Mouse (Mus musculus) heart, embryonic 14.5 days (tissue): ENCODE measurements at regions not wholly inside any gene's neighbourhood (a gene's known extent, or its start where the extent isn't known, plus 50 kb on each side); places are given as distances from the start of the nearest gene placed in this dataset.

Experiments used
- ATAC-seq: fragments of 200-750 bp; cut with Nextera tagmentation; 2 replicates; pipeline ENCODE4 v1.8.0; 2017; ENCODE audit warnings: low read depth, moderate TSS enrichment; ENCODE audit not compliant: insufficient number of reproducible peaks, insufficient read depth, low FRiP score
- H3K27ac ChIP-seq, 2 experiments: fragments of 200-500 bp in 1 of 2; fragments of 300-500 bp in 1 of 2; sonication (generic) in 1 of 2; replicated peaks in 1 of 2; 2 replicates each; pipeline ENCODE4 v1.5.1; 2012 to 2014; ENCODE audit warnings: low read depth in 2 of 2, low read length in 2 of 2, control low read depth in 1 of 2, mild to moderate bottlenecking in 1 of 2, mixed read lengths in 1 of 2; ENCODE audit not compliant: control insufficient read depth in 1 of 2, insufficient read depth in 1 of 2
- H3K27me3 ChIP-seq: fragments of 300-500 bp; sonication (generic); 2 replicates; pipeline ENCODE4 v1.6.1; 2014; ENCODE audit warnings: mild to moderate bottlenecking, low read length, control low read depth; ENCODE audit not compliant: control insufficient read depth, insufficient read depth
- H3K36me3 ChIP-seq: fragments of 300-500 bp; sonication (generic); 2 replicates; pipeline ENCODE4 v1.6.1; 2014; ENCODE audit warnings: mild to moderate bottlenecking, control low read depth, low read length, mixed read lengths; ENCODE audit not compliant: control insufficient read depth, insufficient read depth
- H3K4me1 ChIP-seq, 2 experiments: fragments of 200-500 bp in 1 of 2; fragments of 300-500 bp in 1 of 2; sonication (generic) in 1 of 2; 2 replicates each; pipeline ENCODE4 v1.6.1; 2012 to 2014; ENCODE audit warnings: low read length in 2 of 2, control low read depth in 1 of 2, mixed read lengths in 1 of 2; ENCODE audit not compliant: control insufficient read depth in 2 of 2, insufficient read depth in 2 of 2
- H3K4me2 ChIP-seq: fragments of 300-500 bp; sonication (generic); 2 replicates; pipeline ENCODE4 v1.6.1; 2014; ENCODE audit warnings: mild to moderate bottlenecking, low read length
- H3K4me3 ChIP-seq, 2 experiments: fragments of 200-500 bp in 1 of 2; fragments of 300-500 bp in 1 of 2; sonication (generic) in 1 of 2; 2 replicates each; pipeline ENCODE4 v1.5.1; 2012 to 2014; ENCODE audit warnings: low read length in 2 of 2, mild to moderate bottlenecking in 2 of 2, control low read depth in 1 of 2, low read depth in 1 of 2, moderate library complexity in 1 of 2; ENCODE audit not compliant: control insufficient read depth in 1 of 2, insufficient read depth in 1 of 2
- H3K9ac ChIP-seq: fragments of 300-500 bp; sonication (generic); 2 replicates; pipeline ENCODE4 v1.6.1; 2014; ENCODE audit warnings: mild to moderate bottlenecking, low read length
- H3K9me3 ChIP-seq: fragments of 300-500 bp; sonication (generic); 2 replicates; pipeline ENCODE4 v1.6.1; 2016; ENCODE audit warnings: low read length, control low read depth; ENCODE audit not compliant: control insufficient read depth
- WGBS: fragments of 180-500 bp; shearing (Covaris S2); extraction: QIAGEN DNeasy Blood & Tissue Kit; methylation state at CpG from one replicate; pipeline ENCODE4 v1.1.7; 2014; 5-methylcytosine and 5-hydroxymethylcytosine counted together

GRCm38 (mm10) chr6:139253704-139254103 lies 248.1 kb downstream of the Rergl start:
- H3K4me2 ChIP-seq, result no peak overlapping the region
- no peak for ATAC-seq
- H3K9me3 ChIP-seq, result no peaks in the 10 kb centered on the region
- no peaks in the 10 kb centered on the region for H3K36me3 ChIP-seq
- H3K4me3 ChIP-seq, result no peak overlapping the region
- peaks cover 0 to 3% of the 10 kb centered on the region in 2 experiments; a peak in 1 of 4 replicates for H3K4me1 ChIP-seq
- no peak overlapping the region for H3K9ac ChIP-seq
- H3K27ac ChIP-seq, result no peak overlapping the region
- no peaks in the 10 kb centered on the region for H3K27me3 ChIP-seq
- WGBS, result 88% methylated on average over 4 of the region's 4 CpGs

- H3K36me3 ChIP-seq, result no peaks in the 10 kb centered on the region
- no peak overlapping the region for H3K27ac ChIP-seq
- ATAC-seq, result no peak
- WGBS, result 30% methylated on average over 11 of the region's 11 CpGs
- H3K9me3 ChIP-seq, result no peaks in the 10 kb centered on the region
- H3K4me2 ChIP-seq, result no peak overlapping the region
- no peak overlapping the region for H3K9ac ChIP-seq
- no peak overlapping the region for H3K4me3 ChIP-seq
- H3K4me1 ChIP-seq, result peaks cover 0 to 3% of the 10 kb centered on the region in 2 experiments; a peak in 1 of 4 replicates
- no peaks in the 10 kb centered on the region for H3K27me3 ChIP-seq
Measured at GRCm38 (mm10) chr6:139248920-139249547, 252.7 kb downstream of the Rergl start.

DNA sequence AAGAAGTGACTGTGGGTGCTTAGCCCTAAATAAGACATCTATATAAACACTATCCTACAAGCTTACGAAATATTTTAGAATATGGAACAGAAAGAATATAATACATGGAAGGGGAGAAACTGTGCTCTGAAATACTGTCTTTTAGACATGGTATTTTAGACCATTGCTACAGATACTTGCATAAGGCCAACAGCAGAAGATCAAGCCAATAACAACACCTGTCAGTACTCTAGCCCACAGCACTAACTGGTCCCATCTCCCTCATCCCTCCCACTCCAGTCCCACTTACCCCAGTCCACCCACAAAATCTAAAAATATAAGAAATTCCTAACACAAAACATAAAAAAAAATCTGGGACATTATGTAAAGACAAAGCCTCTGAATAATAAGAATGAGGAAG lies 275.6 kb downstream of the Rergl start:
- Histone ChIP-seq H3K9ac (no peak overlapping the region), H3K27me3 (no peaks in the 10 kb centered on the region), H3K4me3 (no peak overlapping the region), H3K4me1 (no peaks in the 10 kb centered on the region), H3K27ac (no peak overlapping the region), H3K36me3 (no peaks in the 10 kb centered on the region), H3K9me3 (no peaks in the 10 kb centered on the region), H3K4me2 (no peak overlapping the region)
- ATAC-seq, result no peak
- WGBS, result 79% methylated on average over 1 of the region's 1 CpGs

DNA sequence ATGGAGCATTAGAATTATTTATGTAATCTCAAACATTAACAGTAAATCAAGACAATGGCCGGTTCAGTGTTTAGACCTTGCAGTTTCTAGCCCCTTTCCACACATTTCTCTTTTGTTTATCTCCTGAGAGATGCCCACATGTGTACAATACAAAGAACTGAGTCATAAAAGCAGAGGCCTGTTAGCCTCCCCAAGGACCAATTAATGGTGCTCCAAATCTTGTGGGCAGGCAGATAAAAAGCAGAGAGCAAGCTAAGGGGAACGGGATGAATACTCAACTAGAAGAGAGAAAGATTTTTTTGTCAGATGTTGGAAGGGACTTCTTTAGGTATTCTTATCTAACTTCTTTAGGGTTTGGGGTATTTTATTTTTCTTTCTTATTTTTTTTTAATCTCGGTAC lies 287.3 kb downstream of the Rergl start:
- Histone ChIP-seq H3K9me3 (no peaks in the 10 kb centered on the region), H3K9ac (no peak overlapping the region), H3K4me2 (no peak overlapping the region), H3K36me3 (no peaks in the 10 kb centered on the region), H3K4me3 (no peak overlapping the region), H3K4me1 (no peaks in the 10 kb centered on the region), H3K27me3 (no peaks in the 10 kb centered on the region), H3K27ac (no peak overlapping the region)
- no peak for ATAC-seq
- WGBS, result 64% methylated on average over 3 of the region's 3 CpGs

DNA sequence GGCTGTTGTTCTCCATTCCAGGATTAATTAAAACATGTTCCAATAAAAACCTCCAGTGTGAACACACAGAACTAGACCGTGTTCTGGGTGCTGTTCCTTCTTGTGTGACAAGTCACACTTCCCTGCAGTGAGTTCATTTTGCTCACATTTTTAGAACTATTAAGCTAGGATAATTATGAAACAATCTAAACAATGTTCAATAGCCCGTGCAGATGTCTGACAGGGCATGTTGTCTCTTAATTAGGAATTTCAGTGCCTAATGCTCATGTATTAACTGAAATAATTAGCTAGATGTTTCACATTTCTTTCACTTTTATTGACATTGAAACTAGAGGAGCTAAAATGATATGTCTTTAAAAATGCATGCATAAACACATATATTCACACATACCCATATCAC lies 291.5 kb downstream of the Rergl start:
- H3K36me3 ChIP-seq, result no peaks in the 10 kb centered on the region
- H3K9me3 ChIP-seq, result no peaks in the 10 kb centered on the region
- no peak overlapping the region for H3K27ac ChIP-seq
- H3K9ac ChIP-seq, result no peak overlapping the region
- no peaks in the 10 kb centered on the region for H3K27me3 ChIP-seq
- ATAC-seq, result no peak
- H3K4me3 ChIP-seq, result no peak overlapping the region
- 71% methylated on average over 2 of the region's 2 CpGs for WGBS
- no peaks in the 10 kb centered on the region for H3K4me1 ChIP-seq
- H3K4me2 ChIP-seq, result no peak overlapping the region

- Histone ChIP-seq H3K36me3 (no peaks in the 10 kb centered on the region), H3K4me1 (no peaks in the 10 kb centered on the region), H3K9me3 (no peaks in the 10 kb centered on the region), H3K4me2 (no peak overlapping the region), H3K4me3 (no peak overlapping the region), H3K9ac (no peak overlapping the region), H3K27me3 (no peaks in the 10 kb centered on the region), H3K27ac (no peak overlapping the region)
- no peak for ATAC-seq
- 76% methylated on average over 4 of the region's 4 CpGs for WGBS
Measured at GRCm38 (mm10) chr6:139198601-139199000, 303.2 kb downstream of the Rergl start.

GRCm38 (mm10) chr6:139186431-139186830 lies 315.3 kb downstream of the Rergl start:
- 70% methylated on average over 8 of the region's 8 CpGs for WGBS
- Histone ChIP-seq H3K9ac (no peak overlapping the region), H3K4me2 (no peak overlapping the region), H3K9me3 (no peaks in the 10 kb centered on the region), H3K36me3 (no peaks in the 10 kb centered on the region), H3K27me3 (no peaks in the 10 kb centered on the region), H3K4me3 (no peak overlapping the region), H3K27ac (no peak overlapping the region), H3K4me1 (no peaks in the 10 kb centered on the region)
- no peak for ATAC-seq

- Histone ChIP-seq H3K27ac (no peak overlapping the region), H3K27me3 (no peaks in the 10 kb centered on the region), H3K4me2 (no peak overlapping the region), H3K4me1 (no peaks in the 10 kb centered on the region), H3K9ac (no peak overlapping the region), H3K4me3 (no peak overlapping the region), H3K9me3 (no peaks in the 10 kb centered on the region), H3K36me3 (no peaks in the 10 kb centered on the region)
- ATAC-seq, result no peak
- 86% methylated on average over 6 of the region's 6 CpGs for WGBS
Measured at GRCm38 (mm10) chr6:139160352-139160751, 341.4 kb downstream of the Rergl start.
